Mouse (Mus musculus) kidney, adult 2 months (tissue): ENCODE measurements around the gene Ccpg1os.

Experiments used
- CTCF ChIP-seq: fragments of 200-500 bp; conservative IDR thresholded peaks from 2 replicates; pipeline ENCODE4 v1.5.1; 2011; ENCODE audit warnings: low read depth, mild to moderate bottlenecking, control low read depth, low read length, moderate library complexity, mixed read lengths; ENCODE audit not compliant: insufficient read depth, insufficient read length
- POLR2A ChIP-seq: fragments of 200-500 bp; IDR thresholded peaks from one replicate; pipeline ENCODE4 v1.6.1; 2011; ENCODE audit warnings: low read depth, low read length, control low read depth

DNA sequence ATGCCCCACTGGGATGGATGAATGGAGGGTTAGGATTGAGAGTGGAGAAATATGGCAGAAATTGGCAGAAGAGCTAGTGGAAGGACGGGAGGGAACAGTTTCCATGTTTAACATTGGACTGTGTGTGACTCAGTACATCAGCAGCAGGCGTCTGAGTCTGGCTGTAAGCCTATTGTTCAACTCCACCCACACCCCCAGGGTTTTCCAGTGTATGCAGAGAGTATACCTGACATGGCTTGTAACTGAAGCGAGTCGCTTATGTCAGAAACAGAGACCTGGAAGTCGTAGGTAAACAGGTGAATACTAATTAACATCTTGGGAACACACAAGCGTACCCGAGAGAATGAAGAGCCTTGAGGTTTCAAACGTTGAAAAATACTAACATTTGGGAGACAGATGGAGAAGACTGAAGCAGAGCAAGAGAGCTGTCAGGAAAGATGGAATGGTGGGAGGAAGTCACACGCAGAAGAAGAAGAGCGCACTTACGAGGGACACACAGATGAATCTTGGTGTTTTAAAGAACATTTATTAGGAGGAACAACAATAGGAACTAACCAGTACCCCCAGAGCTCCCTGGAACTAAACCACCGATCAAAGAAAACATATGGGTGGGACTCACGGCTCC, 53.9 kb downstream of the Ccpg1os start:
- TF ChIP-seq POLR2A: no peak
- no peak for TF ChIP-seq CTCF
